Mouse (Mus musculus): Measurements from ENCODE around the gene Cbx8. TPM values are rescaled to one million over a fixed set of nuclear protein-coding genes. Genes with fewer than 3 reads are reported as not detected.

Gene Cbx8
- 3.9 and 4.2 TPM in 2 replicates for polyA plus RNA-seq (2011; ENCODE audit: insufficient read length, low read depth, missing spikeins)

DNA sequence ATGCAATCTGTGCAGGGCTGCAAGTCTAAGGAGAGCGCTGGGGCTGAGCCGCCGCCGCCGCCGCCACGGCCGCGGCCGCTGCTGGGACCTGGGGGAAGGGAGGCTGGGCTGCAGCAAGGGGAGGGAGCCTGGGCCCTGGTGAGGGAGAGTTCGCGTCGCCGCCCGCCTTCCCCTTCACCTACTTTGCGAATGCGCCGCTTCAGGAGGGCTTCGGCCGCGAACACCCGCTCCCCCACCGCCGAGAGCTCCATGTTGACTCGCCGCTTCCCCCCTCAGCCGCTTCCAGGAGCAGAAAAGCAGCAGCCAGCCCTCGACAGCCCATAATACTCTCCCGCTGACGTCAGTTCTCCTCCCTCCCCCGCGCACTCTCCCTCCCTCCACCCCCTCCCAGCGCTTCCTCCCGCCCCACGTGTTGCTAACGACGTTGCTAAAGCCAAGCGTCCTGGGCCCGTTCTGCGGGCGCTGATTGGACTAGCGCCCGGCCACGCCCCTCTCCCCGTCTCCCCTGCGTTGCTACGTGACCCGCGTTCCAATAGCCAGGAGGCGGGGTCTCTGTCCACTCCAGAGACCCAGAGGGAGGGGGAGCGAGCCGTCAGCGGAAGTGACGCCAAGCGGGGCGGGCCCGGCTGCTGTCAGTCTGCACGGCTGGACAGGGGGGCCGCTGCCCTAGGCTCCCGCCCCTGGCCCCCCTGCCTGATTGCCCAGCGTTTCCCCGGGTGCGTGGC lies at the start of gene Cbx8:
TSS of gene Cbx8 (minus strand) at position 370 of the 725 bp plus-strand sequence.
- Histone ChIP-seq H3K27ac (ENCODE audit: insufficient read depth, low read length) (peak within 1 kb of the TSS; percentile 44; the same call in 1 of the 2 replicates), H3K4me3 (ENCODE audit: insufficient read depth, low read length) (peak within 1 kb of the TSS; percentile 73), H3K4me1 (ENCODE audit: control insufficient read depth, insufficient read depth, low read length) (peaks cover 3% of the 10 kb centered on the region; the same call in 1 of the 2 replicates)
- TF ChIP-seq POLR2A (IDR thresholded peaks at IDR 0.05; ENCODE audit: low read depth, low read length) (peak; percentile 94), CTCF (IDR thresholded peaks at IDR 0.05; ENCODE audit: borderline replicate concordance, insufficient read depth, low read length) (no peak)

DNA sequence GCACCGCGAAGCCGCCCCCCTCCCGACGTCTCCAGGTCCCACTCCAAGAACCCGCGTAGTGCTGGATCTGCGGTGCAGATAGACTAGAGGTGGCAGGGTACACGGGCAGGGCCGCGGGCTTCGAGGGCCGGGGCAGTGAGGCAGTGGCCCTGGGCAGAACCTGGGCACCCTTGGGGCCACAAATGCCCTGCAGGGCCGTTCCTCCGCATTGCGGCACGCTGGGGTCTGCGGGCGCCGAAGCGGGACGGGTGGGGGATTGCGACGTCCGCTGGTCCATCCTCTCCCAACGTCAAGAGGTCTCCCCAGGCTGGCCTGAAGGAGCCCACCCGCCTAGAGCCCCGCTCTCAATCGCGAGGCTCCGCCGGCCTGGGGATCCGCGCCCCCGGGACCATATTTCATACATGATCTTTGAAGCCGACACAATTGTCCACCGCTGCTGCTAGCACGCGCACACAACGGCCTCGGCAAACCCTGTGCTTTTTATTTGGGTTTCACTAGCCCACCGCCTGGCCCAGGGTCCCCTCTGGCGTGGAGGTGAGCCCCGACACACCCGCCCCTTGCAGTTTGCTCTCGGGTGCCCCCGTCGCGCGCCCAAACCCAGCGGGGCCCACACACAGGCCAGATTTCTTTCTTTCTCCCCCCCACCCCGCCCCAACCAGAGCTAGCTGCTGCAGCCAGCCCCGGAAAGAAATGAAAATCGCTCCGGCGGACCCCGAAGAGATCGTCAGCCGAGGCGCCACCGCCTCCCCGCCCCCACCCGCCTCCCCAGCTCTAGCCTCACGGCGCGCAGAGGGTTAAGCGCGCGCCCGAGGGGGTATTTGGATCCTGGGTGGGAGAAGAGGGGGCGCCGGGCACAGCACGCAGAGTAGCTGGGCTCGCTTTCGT lies 49.5 kb upstream of the Cbx8 start:
- no peak for TF ChIP-seq CTCF (IDR thresholded peaks at IDR 0.05; ENCODE audit: borderline replicate concordance, insufficient read depth, low read length)
- TF ChIP-seq POLR2A (IDR thresholded peaks at IDR 0.05; ENCODE audit: low read depth, low read length): no peak; the same call in 1 of the 2 replicates
- Histone ChIP-seq H3K4me1 (ENCODE audit: control insufficient read depth, insufficient read depth, low read length) (peaks cover 2% of the 10 kb centered on the region), H3K4me3 (ENCODE audit: insufficient read depth, low read length) (peak overlapping the region; percentile 28), H3K27ac (ENCODE audit: insufficient read depth, low read length) (no peak overlapping the region)

GRCm38 (mm10) chr11:119089235-119090075 lies 48.7 kb upstream of the Cbx8 start:
- TF ChIP-seq CTCF (IDR thresholded peaks at IDR 0.05; ENCODE audit: borderline replicate concordance, insufficient read depth, low read length): no peak
- Histone ChIP-seq H3K4me1 (ENCODE audit: control insufficient read depth, insufficient read depth, low read length) (peaks cover 2% of the 10 kb centered on the region), H3K27ac (ENCODE audit: insufficient read depth, low read length) (no peak overlapping the region), H3K4me3 (ENCODE audit: insufficient read depth, low read length) (no peak overlapping the region)

- Histone ChIP-seq H3K27ac (ENCODE audit: insufficient read depth, low read length) (no peak overlapping the region), H3K4me1 (ENCODE audit: control insufficient read depth, insufficient read depth, low read length) (peaks cover 2% of the 10 kb centered on the region), H3K4me3 (ENCODE audit: insufficient read depth, low read length) (no peak overlapping the region)
- TF ChIP-seq CTCF (IDR thresholded peaks at IDR 0.05; ENCODE audit: borderline replicate concordance, insufficient read depth, low read length) (peak; percentile 23; the same call in 1 of the 2 replicates), POLR2A (IDR thresholded peaks at IDR 0.05; ENCODE audit: low read depth, low read length) (no peak)
These were observed 47.8 kb upstream of the Cbx8 start for GRCm38 (mm10) chr11:119088391-119089234.

DNA sequence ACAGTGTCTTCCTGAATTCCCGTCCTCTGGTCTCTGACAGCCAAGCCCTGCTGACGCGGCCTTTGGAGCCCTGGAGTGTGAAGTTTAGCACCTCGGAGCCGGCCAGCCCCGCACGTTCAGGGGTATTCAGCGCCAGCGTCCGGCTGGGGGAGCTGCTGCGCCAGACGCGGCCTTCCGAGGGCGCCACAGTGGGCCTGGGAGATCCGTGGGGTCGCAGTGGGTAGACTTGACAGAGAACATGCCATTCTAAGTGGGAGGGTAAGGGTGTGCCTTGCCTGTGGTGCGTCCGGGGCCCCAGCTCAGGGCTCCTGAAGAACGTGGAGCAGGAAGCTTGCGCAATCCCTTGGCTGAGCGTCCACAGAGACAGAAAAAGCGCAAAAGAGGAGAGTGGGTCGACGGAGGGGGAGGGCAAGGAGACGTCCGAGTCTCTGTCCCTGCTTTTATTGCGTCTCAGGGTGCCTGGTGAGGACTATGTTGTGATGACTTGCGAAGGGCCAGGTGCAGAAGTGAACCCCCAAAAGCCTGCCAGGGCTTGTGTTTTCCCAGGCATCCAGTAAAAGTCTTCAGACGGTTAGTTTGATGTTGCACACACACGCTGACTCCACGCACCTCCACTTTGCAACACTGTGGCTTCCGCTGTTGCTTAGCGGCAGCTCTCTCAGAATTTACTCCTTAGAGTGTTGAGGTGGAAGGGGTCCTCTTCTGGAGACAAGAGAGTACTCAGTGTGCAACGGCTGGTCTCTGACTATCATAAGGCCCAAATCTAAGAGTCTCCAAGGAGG lies 46.7 kb upstream of the Cbx8 start:
- H3K4me1 ChIP-seq (ENCODE audit: control insufficient read depth, insufficient read depth, low read length): peaks cover 9% of the 10 kb centered on the region

DNA sequence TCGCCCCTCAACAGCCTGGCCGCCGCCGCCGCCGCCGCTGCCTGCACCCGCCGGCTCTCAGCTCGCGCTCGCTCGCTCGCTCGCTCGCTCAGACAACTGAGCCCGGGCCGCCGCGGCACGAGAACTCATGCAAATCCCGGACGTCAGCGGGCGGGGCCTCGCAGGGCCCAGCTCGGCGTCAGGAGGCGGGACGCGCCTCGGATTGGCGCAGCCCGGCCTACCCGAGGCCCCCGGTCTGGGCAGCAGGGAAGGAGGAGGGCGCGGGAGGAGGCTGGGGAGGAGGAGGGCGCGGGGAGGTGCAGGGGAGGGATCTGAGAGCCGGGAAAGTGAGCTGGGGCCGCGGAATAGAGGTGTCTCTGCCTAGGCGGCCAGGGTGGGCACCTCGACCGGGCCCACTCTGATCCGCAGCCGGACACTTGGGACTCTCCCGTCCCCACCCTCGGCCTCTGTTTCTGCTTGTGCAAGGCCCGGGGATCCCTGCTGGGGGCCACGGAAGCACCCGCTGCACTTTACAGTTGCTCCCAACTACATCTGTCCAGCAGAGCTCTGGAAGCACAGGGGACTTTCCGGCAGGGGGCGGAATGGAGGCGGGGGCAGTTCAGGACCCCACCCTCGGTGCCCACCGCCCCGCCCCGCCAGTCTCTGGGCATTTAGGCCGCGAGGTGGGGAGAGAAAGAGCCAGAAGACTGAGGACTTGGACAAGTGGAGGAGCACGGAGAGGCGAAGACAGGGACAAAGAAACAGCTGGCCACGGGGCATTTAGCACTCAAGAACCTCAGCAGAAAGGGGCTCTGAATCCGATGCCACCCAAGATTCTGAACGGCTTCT lies 45.6 kb upstream of the Cbx8 start, which contains the start of gene Cbx4:
TSS of gene Cbx4 (minus strand) at position 78 of the 828 bp plus-strand sequence.
- Histone ChIP-seq H3K27ac (ENCODE audit: insufficient read depth, low read length) (peak within 1 kb of the TSS; percentile 80), H3K4me3 (ENCODE audit: insufficient read depth, low read length) (peak within 1 kb of the TSS; percentile 64), H3K4me1 (ENCODE audit: control insufficient read depth, insufficient read depth, low read length) (peaks cover 10% of the 10 kb centered on the region)
- TF ChIP-seq CTCF (IDR thresholded peaks at IDR 0.05; ENCODE audit: borderline replicate concordance, insufficient read depth, low read length) (no peak), POLR2A (IDR thresholded peaks at IDR 0.05; ENCODE audit: low read depth, low read length) (peak; percentile 84)

More for the DNA sequence above, 46.7 kb upstream of the Cbx8 start:
- Histone ChIP-seq H3K27ac (ENCODE audit: insufficient read depth, low read length) (no peak overlapping the region), H3K4me3 (ENCODE audit: insufficient read depth, low read length) (no peak overlapping the region)
- TF ChIP-seq CTCF (IDR thresholded peaks at IDR 0.05; ENCODE audit: borderline replicate concordance, insufficient read depth, low read length): 0 out of 2 replicates have a peak, but pooled peaks have one; percentile 4
- no peak for TF ChIP-seq POLR2A (IDR thresholded peaks at IDR 0.05; ENCODE audit: low read depth, low read length)

DNA sequence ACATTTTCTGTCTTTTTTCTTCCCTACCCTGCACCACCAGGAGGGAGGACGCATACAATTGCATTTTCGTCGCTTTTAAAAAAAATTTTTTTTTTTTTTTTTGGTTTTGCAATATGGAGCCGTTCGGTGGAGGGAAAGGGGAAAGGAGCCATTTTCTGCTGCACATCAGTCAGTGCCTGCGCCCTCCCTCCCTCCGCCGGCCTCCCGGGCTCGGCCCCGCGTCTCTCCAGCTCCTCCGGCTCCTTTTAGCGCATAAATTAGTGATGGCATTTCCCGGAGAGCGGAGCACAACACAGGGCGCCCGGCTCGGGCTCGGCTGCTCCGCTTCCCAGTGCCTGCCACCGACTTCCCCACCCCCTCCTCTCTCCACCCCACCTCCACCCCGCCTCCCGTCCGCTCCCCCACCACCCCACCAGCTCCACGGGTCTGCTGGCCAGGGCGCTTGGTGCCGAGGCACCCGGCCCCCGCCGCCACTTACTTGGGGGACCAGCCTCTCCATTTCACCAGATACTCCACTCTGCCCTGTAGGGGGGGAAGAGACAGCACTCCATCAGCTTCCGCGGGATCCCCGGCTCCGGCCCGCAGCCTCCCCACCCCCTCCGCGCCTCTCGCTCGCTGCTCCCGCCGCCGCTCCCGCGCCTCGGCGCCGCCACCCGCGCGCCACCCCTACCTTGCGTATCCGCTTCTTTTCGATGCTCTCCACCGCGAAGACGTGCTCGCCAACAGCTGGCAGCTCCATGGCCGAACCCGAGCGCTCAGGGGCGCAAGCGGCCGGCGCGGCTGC lies 44.7 kb upstream of the Cbx8 start:
- H3K4me1 ChIP-seq (ENCODE audit: control insufficient read depth, insufficient read depth, low read length): peaks cover 9% of the 10 kb centered on the region
- TF ChIP-seq POLR2A (IDR thresholded peaks at IDR 0.05; ENCODE audit: low read depth, low read length) (no peak), CTCF (IDR thresholded peaks at IDR 0.05; ENCODE audit: borderline replicate concordance, insufficient read depth, low read length) (no peak)
- peak overlapping the region; percentile 80 for H3K27ac ChIP-seq (ENCODE audit: insufficient read depth, low read length)
- H3K4me3 ChIP-seq (ENCODE audit: insufficient read depth, low read length): peak overlapping the region; percentile 64
